Mouse (Mus musculus) bone marrow macrophage, adult 2 months (primary cell): Measurements from ENCODE around the gene Ahnak2.

Experiments used
- CTCF ChIP-seq: IDR thresholded peaks from 2 replicates; pipeline ENCODE4 v1.5.1; 2012; ENCODE audit warnings: low read depth, mild to moderate bottlenecking, low read length, moderate library complexity
- POLR2A ChIP-seq: IDR thresholded peaks from 2 replicates; pipeline ENCODE4 v1.6.1; 2012; ENCODE audit warnings: mild to moderate bottlenecking, low read depth, low read length, borderline replicate concordance

DNA sequence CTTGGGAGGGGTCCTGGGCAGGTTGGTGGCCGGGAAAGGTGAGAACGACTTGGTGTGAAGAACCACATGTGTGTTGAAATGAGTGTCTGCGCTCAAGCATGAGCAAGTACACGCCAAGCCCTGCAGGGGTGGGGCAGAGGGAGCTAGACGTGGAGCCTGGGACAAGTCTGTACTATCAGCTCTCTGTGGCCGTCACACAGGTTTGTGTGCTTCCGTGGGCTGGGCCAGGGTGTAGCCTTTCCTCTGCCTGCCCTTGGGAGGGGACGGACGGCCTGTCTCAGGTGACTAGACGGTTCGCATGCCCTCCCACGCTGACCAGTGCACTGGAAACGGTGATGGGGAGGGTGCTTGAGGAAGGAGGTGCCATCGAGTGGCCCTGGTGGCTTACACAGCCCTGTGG, 71.6 kb downstream of the Ahnak2 start:
- TF ChIP-seq CTCF (no peak), POLR2A (no peak)
